Mouse (Mus musculus) left cerebral cortex, postnatal 4 days (tissue): ENCODE results near the gene Wrb. TPM values are rescaled to one million over a fixed set of nuclear protein-coding genes. Genes with fewer than 3 reads are reported as not detected.

Experiments used
- total RNA-seq, 2 experiments: library from RNA; stranded (reverse); gene quantifications; 2 replicates each; pipeline ENCODE4 v1.2.3; 2021

The Wrb gene
- total RNA-seq, 2 experiments from 2014 or later, result 93.0 to 117 TPM

Other genes with a start within 250 kb of the Wrb start
- 10 to 100 TPM; 26.5 to 32.2 TPM for gene Psmg1, start 154.4 kb upstream of the Wrb start, total RNA-seq
- 100 to 1,000 TPM; 131 to 135 TPM for gene Brwd1, start 62.9 kb upstream of the Wrb start, total RNA-seq
- 100 to 1,000 TPM; 102 to 103 TPM for gene Hmgn1, start 17.7 kb upstream of the Wrb start, total RNA-seq
- 1 to 10 TPM; 1.7 to 2.0 TPM for gene Lca5l, start 46.9 kb downstream of the Wrb start, total RNA-seq
- 1 to 10 TPM; 1.9 to 3.3 TPM for gene Sh3bgr, start 55.0 kb downstream of the Wrb start, total RNA-seq
- 1 to 10 TPM; 3.3 to 4.5 TPM for gene B3galt5, start 90.4 kb downstream of the Wrb start, total RNA-seq